Mouse (Mus musculus): ENCODE results near the gene Ube2v1. TPM values are rescaled to one million over a fixed set of nuclear protein-coding genes. Genes with fewer than 3 reads are reported as not detected.

The Ube2v1 gene
- polyA plus RNA-seq, 2 experiments = 75.0 to 145 TPM

GRCm38 (mm10) chr2:167577186-167577785, 54.6 kb downstream of the Ube2v1 start:
- Histone ChIP-seq H3K4me1 (replicated peaks; ENCODE audit: control insufficient read depth in 2 of 2, insufficient read depth in 2 of 2, low read length in 1 of 2) (no peaks in the 10 kb centered on the region), H3K4me2 (ENCODE audit: low read depth) (no peak overlapping the region), H3K9ac (replicated peaks) (no peak overlapping the region), H3K27me3 (ENCODE audit: control insufficient read depth, insufficient read depth, low read length) (no peaks in the 10 kb centered on the region), H3K27ac (no peak overlapping the region), H3K9me3 (ENCODE audit: control insufficient read depth, low read length) (no peaks in the 10 kb centered on the region), H3K36me3 (replicated peaks; ENCODE audit: control insufficient read depth, insufficient read depth, low read depth) (no peaks in the 10 kb centered on the region), H3K4me3 (ENCODE audit: insufficient read depth in 1 of 2, low read depth in 2 of 2, low read length in 2 of 2) (no peak overlapping the region)
- no peak for DNase-seq (ENCODE audit: low read depth in 3 of 3, low spot score in 3 of 3)
- WGBS (ENCODE audit: insufficient replicate concordance) = 54% methylated on average over 9 of the region's 9 CpGs
- TF ChIP-seq EP300 (IDR thresholded peaks at IDR 0.05; ENCODE audit: low read depth) (no peak), CTCF (IDR thresholded peaks at IDR 0.05; ENCODE audit: low read depth) (no peak)
- ATAC-seq (ENCODE audit: insufficient read depth) = no peak

GRCm38 (mm10) chr2:167576121-167576620, 55.7 kb downstream of the Ube2v1 start:
- no peaks in the 10 kb centered on the region for H3K36me3 ChIP-seq (replicated peaks; ENCODE audit: control insufficient read depth, insufficient read depth, low read depth)
- DNase-seq (ENCODE audit: low read depth in 3 of 3, low spot score in 3 of 3) = no peak
- H3K4me2 ChIP-seq (ENCODE audit: low read depth) = no peak overlapping the region
- H3K27me3 ChIP-seq (ENCODE audit: control insufficient read depth, insufficient read depth, low read length) = no peaks in the 10 kb centered on the region
- no peak for ATAC-seq (ENCODE audit: insufficient read depth)
- no peak overlapping the region for H3K27ac ChIP-seq
- WGBS (ENCODE audit: insufficient replicate concordance) = 73% methylated on average over 8 of the region's 8 CpGs
- no peaks in the 10 kb centered on the region for H3K4me1 ChIP-seq (replicated peaks; ENCODE audit: control insufficient read depth in 2 of 2, insufficient read depth in 2 of 2, low read length in 1 of 2)
- H3K9me3 ChIP-seq (ENCODE audit: control insufficient read depth, low read length) = no peaks in the 10 kb centered on the region
- no peak overlapping the region for H3K9ac ChIP-seq (replicated peaks)
- no peak for TF ChIP-seq CTCF (IDR thresholded peaks at IDR 0.05; ENCODE audit: low read depth)
- TF ChIP-seq EP300 (IDR thresholded peaks at IDR 0.05; ENCODE audit: low read depth) = no peak
- no peak overlapping the region for H3K4me3 ChIP-seq (ENCODE audit: insufficient read depth in 1 of 2, low read depth in 2 of 2, low read length in 2 of 2)

GRCm38 (mm10) chr2:167575581-167575980, 56.3 kb downstream of the Ube2v1 start:
- no peak overlapping the region for H3K9ac ChIP-seq (replicated peaks)
- DNase-seq (ENCODE audit: low read depth in 3 of 3, low spot score in 3 of 3) = no peak
- WGBS (ENCODE audit: insufficient replicate concordance) = 71% methylated on average over 7 of the region's 7 CpGs
- H3K36me3 ChIP-seq (replicated peaks; ENCODE audit: control insufficient read depth, insufficient read depth, low read depth) = no peaks in the 10 kb centered on the region
- H3K4me2 ChIP-seq (ENCODE audit: low read depth) = no peak overlapping the region
- no peaks in the 10 kb centered on the region for H3K9me3 ChIP-seq (ENCODE audit: control insufficient read depth, low read length)
- no peaks in the 10 kb centered on the region for H3K4me1 ChIP-seq (replicated peaks; ENCODE audit: control insufficient read depth in 2 of 2, insufficient read depth in 2 of 2, low read length in 1 of 2)
- no peaks in the 10 kb centered on the region for H3K27me3 ChIP-seq (ENCODE audit: control insufficient read depth, insufficient read depth, low read length)
- H3K27ac ChIP-seq = no peak overlapping the region
- no peak for ATAC-seq (ENCODE audit: insufficient read depth)
- H3K4me3 ChIP-seq (ENCODE audit: insufficient read depth in 1 of 2, low read depth in 2 of 2, low read length in 2 of 2) = no peak overlapping the region
- TF ChIP-seq CTCF (IDR thresholded peaks at IDR 0.05; ENCODE audit: low read depth) = no peak
- no peak for TF ChIP-seq EP300 (IDR thresholded peaks at IDR 0.05; ENCODE audit: low read depth)

- no peaks in the 10 kb centered on the region for H3K4me1 ChIP-seq (replicated peaks; ENCODE audit: control insufficient read depth in 2 of 2, insufficient read depth in 2 of 2, low read length in 1 of 2)
- H3K4me2 ChIP-seq (ENCODE audit: low read depth) = no peak overlapping the region
- H3K27me3 ChIP-seq (ENCODE audit: control insufficient read depth, insufficient read depth, low read length) = no peaks in the 10 kb centered on the region
- H3K9ac ChIP-seq (replicated peaks) = no peak overlapping the region
- WGBS (ENCODE audit: insufficient replicate concordance) = 54% methylated on average over 9 of the region's 9 CpGs
- DNase-seq (ENCODE audit: low read depth in 3 of 3, low spot score in 3 of 3) (no peak), ATAC-seq (ENCODE audit: insufficient read depth) (no peak)
- H3K4me3 ChIP-seq (ENCODE audit: insufficient read depth in 1 of 2, low read depth in 2 of 2, low read length in 2 of 2) = no peak overlapping the region
- H3K9me3 ChIP-seq (ENCODE audit: control insufficient read depth, low read length) = no peaks in the 10 kb centered on the region
- no peaks in the 10 kb centered on the region for H3K36me3 ChIP-seq (replicated peaks; ENCODE audit: control insufficient read depth, insufficient read depth, low read depth)
- no peak for TF ChIP-seq EP300 (IDR thresholded peaks at IDR 0.05; ENCODE audit: low read depth)
- TF ChIP-seq CTCF (IDR thresholded peaks at IDR 0.05; ENCODE audit: low read depth) = no peak
- no peak overlapping the region for H3K27ac ChIP-seq
These were observed 57.1 kb downstream of the Ube2v1 start for GRCm38 (mm10) chr2:167574814-167575213.

GRCm38 (mm10) chr2:167571442-167572220, 60.3 kb downstream of the Ube2v1 start:
- Histone ChIP-seq H3K27ac (no peak overlapping the region), H3K9ac (replicated peaks) (no peak overlapping the region), H3K4me3 (ENCODE audit: insufficient read depth in 1 of 2, low read depth in 2 of 2, low read length in 2 of 2) (no peak overlapping the region), H3K4me1 (replicated peaks; ENCODE audit: control insufficient read depth in 2 of 2, insufficient read depth in 2 of 2, low read length in 1 of 2) (no peaks in the 10 kb centered on the region), H3K9me3 (ENCODE audit: control insufficient read depth, low read length) (no peaks in the 10 kb centered on the region), H3K4me2 (ENCODE audit: low read depth) (no peak overlapping the region), H3K27me3 (ENCODE audit: control insufficient read depth, insufficient read depth, low read length) (no peaks in the 10 kb centered on the region), H3K36me3 (replicated peaks; ENCODE audit: control insufficient read depth, insufficient read depth, low read depth) (no peaks in the 10 kb centered on the region)
- ATAC-seq (ENCODE audit: insufficient read depth) (no peak), DNase-seq (ENCODE audit: low read depth in 3 of 3, low spot score in 3 of 3) (no peak)
- TF ChIP-seq EP300 (IDR thresholded peaks at IDR 0.05; ENCODE audit: low read depth) (no peak), CTCF (IDR thresholded peaks at IDR 0.05; ENCODE audit: low read depth) (no peak)
- 71% methylated on average over 18 of the region's 18 CpGs for WGBS (ENCODE audit: insufficient replicate concordance)
